Mouse (Mus musculus) myocyte (in vitro differentiated cells): ENCODE measurements around the gene Pou6f1.

Experiments used
- E2F4 ChIP-seq: IDR thresholded peaks from one replicate; pipeline ENCODE4 v1.6.1; 2011; ENCODE audit warnings: mild to moderate bottlenecking, control low read depth, moderate library complexity; ENCODE audit not compliant: insufficient read depth
- MAX ChIP-seq: IDR thresholded peaks from one replicate; pipeline ENCODE4 v1.6.1; 2011; ENCODE audit warnings: low read depth, mild to moderate bottlenecking, control low read depth
- MYOD1 ChIP-seq, 3 experiments: IDR thresholded peaks; one replicate each; pipeline ENCODE4 v1.6.1; 2011; ENCODE audit warnings: control low read depth in 2 of 3, low read depth in 2 of 3, mild to moderate bottlenecking in 2 of 3, moderate library complexity in 1 of 3; ENCODE audit not compliant: insufficient read length in 2 of 3, control insufficient read depth in 1 of 3
- MYOG ChIP-seq, 3 experiments: IDR thresholded peaks; one replicate each; pipeline ENCODE4 v1.6.1; 2011; ENCODE audit warnings: control low read depth in 2 of 3, low read depth in 2 of 3, mild to moderate bottlenecking in 2 of 3; ENCODE audit not compliant: insufficient read length in 2 of 3, control insufficient read depth in 1 of 3, insufficient read depth in 1 of 3
- POLR2A ChIP-seq: IDR thresholded peaks from one replicate; pipeline ENCODE4 v1.6.1; 2011; ENCODE audit warnings: low read depth, mild to moderate bottlenecking, control low read depth, moderate library complexity; ENCODE audit not compliant: insufficient read length
- POLR2AphosphoS2 ChIP-seq: IDR thresholded peaks from one replicate; pipeline ENCODE4 v1.6.1; 2011; ENCODE audit warnings: low read depth, control low read depth; ENCODE audit not compliant: insufficient read length
- REST ChIP-seq: IDR thresholded peaks from one replicate; pipeline ENCODE4 v1.6.1; 2011; ENCODE audit warnings: mild to moderate bottlenecking, control low read depth, moderate library complexity; ENCODE audit not compliant: insufficient read depth, insufficient read length
- SRF ChIP-seq: IDR thresholded peaks from one replicate; pipeline ENCODE4 v1.6.1; 2011; ENCODE audit warnings: low read depth; ENCODE audit not compliant: control insufficient read depth, insufficient read length
- TCF12 ChIP-seq: IDR thresholded peaks from one replicate; pipeline ENCODE4 v1.6.1; 2011; ENCODE audit warnings: mild to moderate bottlenecking, control low read depth; ENCODE audit not compliant: poor library complexity, insufficient read depth, severe bottlenecking
- USF1 ChIP-seq: IDR thresholded peaks from one replicate; pipeline ENCODE4 v1.6.1; 2011; ENCODE audit warnings: low read depth, mild to moderate bottlenecking, control low read depth, moderate library complexity

GRCm38 (mm10) chr15:100537913-100538312 is 61.9 kb downstream of the Pou6f1 start:
- no peak for TF ChIP-seq MAX
- no peak for TF ChIP-seq POLR2A
- no peak for TF ChIP-seq USF1
- no peak for TF ChIP-seq TCF12
- no peak for TF ChIP-seq E2F4
- TF ChIP-seq SRF: no peak
- no peak for TF ChIP-seq MYOG (IDR thresholded peaks at IDR 0.05; ENCODE audit: control insufficient read depth in 1 of 3, insufficient read depth in 1 of 3, insufficient read length in 2 of 3, low read depth in 2 of 3)
- TF ChIP-seq MYOD1 (IDR thresholded peaks at IDR 0.05; ENCODE audit: control insufficient read depth in 1 of 3, insufficient read length in 2 of 3, low read depth in 2 of 3): no peak
- TF ChIP-seq REST: no peak
- TF ChIP-seq POLR2AphosphoS2: no peak
